Mouse (Mus musculus) cerebellum, adult 11-12 months (tissue): ENCODE measurements at regions not wholly inside any gene's neighbourhood (a gene's known extent, or its start where the extent isn't known, plus 50 kb on each side); places are given as distances from the start of the nearest gene placed in this dataset.
"Not testable (repeated sequence)": the region's sequence is repeated elsewhere in the genome, so short reads cannot be mapped to it uniquely, and the experiment has no call there.

Experiments
- DNase-seq: peaks from one replicate; pipeline ENCODE4 v3.0.0; 2022

GRCm38 (mm10) chr3:124157858-124158655 lies 162.6 kb upstream of the Tram1l1 start:
- peak; percentile 6 for DNase-seq

DNA sequence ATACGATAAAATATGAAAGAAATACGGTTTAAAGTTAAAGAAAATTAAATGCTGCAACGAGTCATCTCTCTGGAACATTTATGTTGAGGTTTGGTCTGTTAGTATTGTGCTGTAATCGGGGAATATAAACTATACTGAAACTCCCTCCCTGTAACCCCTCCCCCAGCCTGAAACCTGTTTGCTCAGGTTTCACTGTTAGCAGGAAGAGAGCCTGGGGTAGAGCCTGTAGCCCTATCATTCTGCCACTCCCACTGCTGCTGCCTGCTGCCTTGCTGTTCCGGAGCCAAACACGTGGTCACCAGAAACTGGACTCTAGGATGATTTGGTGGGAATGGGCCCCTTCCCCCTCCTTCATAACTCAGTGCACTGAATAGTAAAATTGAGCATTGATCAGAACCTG lies 127.3 kb upstream of the Tram1l1 start:
- DNase-seq: not testable (repeated sequence)

DNA sequence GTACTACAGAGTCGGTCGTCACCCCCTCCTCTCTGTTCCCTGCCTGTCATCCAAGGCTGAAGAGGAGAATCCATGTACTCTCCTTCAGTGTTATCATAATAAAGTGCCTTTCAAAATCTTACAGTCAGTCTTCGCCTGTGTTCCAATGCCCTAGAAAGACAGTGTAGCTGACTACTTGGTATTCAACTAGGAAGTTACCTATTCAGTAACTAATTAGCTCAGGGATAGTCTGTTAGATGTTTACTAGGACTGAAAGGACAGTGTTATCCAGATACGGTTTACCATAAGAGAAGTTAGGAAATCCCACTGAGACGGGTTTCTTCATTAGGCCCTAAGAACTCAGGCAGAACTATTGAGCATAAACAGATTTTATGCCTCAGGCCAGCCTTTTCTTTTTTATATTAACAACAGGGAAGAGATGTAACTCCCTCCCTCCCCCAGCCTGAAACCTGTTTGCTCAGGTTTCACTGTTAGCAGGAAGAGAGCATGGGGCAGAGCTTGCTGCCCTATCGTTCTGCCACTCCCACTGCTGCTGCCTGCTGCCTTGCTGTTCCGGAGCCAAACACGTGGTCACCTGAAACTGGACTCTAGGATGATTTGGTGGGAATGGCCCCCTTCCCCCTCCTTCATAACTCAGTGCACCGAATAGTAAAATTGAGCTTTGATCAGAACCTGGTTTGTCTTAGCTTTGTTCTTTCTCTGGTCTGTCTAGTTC lies 120.3 kb upstream of the Tram1l1 start:
- DNase-seq: not testable (repeated sequence)

- no peak for DNase-seq
Measured at GRCm38 (mm10) chr3:124217131-124217530, 103.5 kb upstream of the Tram1l1 start.

DNA sequence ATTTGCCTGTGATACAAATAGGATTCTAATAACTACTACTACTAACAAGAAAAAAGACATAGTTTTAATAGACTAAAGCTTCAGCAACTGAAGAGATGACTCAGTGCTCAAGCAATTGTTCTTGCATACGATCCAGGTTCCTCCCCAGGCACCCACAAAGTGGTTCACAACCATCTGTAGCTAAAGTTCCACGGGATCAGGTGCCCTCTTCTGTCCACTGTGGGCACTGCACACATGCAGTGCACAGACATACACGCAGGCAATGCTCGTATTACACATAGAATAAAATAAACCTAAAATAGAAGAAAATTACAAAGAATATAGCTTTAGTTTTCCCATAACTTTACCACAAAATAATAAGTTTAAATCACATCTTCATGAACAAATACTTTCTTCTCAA lies 94.7 kb upstream of the Tram1l1 start:
- DNase-seq: no peak

GRCm38 (mm10) chr3:124227701-124228100 lies 93.0 kb upstream of the Tram1l1 start:
- no peak for DNase-seq

- no peak for DNase-seq
Measured at GRCm38 (mm10) chr3:124240936-124241733, 79.5 kb upstream of the Tram1l1 start.

- no peak for DNase-seq
Measured at GRCm38 (mm10) chr3:124241734-124242006, 79.0 kb upstream of the Tram1l1 start.

- no peak for DNase-seq
Measured at GRCm38 (mm10) chr3:124262150-124262549, 58.5 kb upstream of the Tram1l1 start.

GRCm38 (mm10) chr3:124266821-124267220 lies 53.8 kb upstream of the Tram1l1 start:
- no peak for DNase-seq

DNA sequence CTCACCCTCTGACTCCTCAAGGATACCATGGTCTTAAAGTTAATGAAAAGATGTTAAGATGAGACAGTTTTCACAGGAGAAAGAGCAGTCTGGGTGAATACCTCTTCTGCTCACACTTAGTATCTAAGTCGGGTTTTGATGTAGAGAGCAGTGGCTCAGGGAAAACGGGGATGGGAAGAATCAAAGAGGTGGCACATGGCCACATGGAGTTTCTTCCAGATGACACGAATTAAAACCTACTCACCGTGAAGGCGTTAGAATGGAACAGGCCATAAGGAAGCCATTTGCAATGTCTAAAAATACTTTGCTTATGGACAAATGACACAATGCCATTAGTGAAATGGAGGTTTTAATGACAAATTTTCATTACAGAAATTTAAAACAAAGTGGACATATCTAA lies 50.1 kb upstream of the Tram1l1 start:
- no peak for DNase-seq
